Mouse (Mus musculus): ENCODE measurements at regions not wholly inside any gene's neighbourhood (a gene's known extent, or its start where the extent isn't known, plus 50 kb on each side); places are given as distances from the start of the nearest gene placed in this dataset.

GRCm38 (mm10) chr10:119055199-119055785, 184.6 kb downstream of the Cand1 start:
- DNase-seq (ENCODE audit: low spot score), result no peak

GRCm38 (mm10) chr10:119054191-119055175, 184.5 kb upstream of the Dyrk2 start:
- DNase-seq (ENCODE audit: low spot score), result no peak

- peak; percentile 44 for DNase-seq (ENCODE audit: low spot score)
These were observed 182.5 kb upstream of the Dyrk2 start for GRCm38 (mm10) chr10:119052441-119053041.

- DNase-seq (ENCODE audit: low spot score), result no peak
These were observed 181.6 kb upstream of the Dyrk2 start for GRCm38 (mm10) chr10:119051598-119051997.

GRCm38 (mm10) chr10:119050017-119050685, 180.1 kb upstream of the Dyrk2 start:
- DNase-seq (ENCODE audit: low spot score), result no peak

GRCm38 (mm10) chr10:119048643-119049420, 178.8 kb upstream of the Dyrk2 start:
- DNase-seq (ENCODE audit: low spot score), result no peak

GRCm38 (mm10) chr10:119045059-119045458, 175.1 kb upstream of the Dyrk2 start:
- DNase-seq (ENCODE audit: low spot score), result no peak

- no peak for DNase-seq (ENCODE audit: low spot score)
These were observed 173.1 kb upstream of the Dyrk2 start for GRCm38 (mm10) chr10:119043069-119043468.

GRCm38 (mm10) chr10:119040205-119040604, 170.2 kb upstream of the Dyrk2 start:
- DNase-seq (ENCODE audit: low spot score), result peak; percentile 41

- DNase-seq (ENCODE audit: low spot score), result no peak
These were observed 169.7 kb upstream of the Dyrk2 start for GRCm38 (mm10) chr10:119039732-119040131.

GRCm38 (mm10) chr10:119038991-119039390, 169.0 kb upstream of the Dyrk2 start:
- no peak for DNase-seq (ENCODE audit: low spot score)

- no peak for DNase-seq (ENCODE audit: low spot score)
These were observed 167.8 kb upstream of the Dyrk2 start for GRCm38 (mm10) chr10:119037781-119038180.

- DNase-seq (ENCODE audit: low spot score), result no peak
These were observed 165.9 kb upstream of the Dyrk2 start for GRCm38 (mm10) chr10:119035863-119036262.

GRCm38 (mm10) chr10:119034396-119034795, 164.4 kb upstream of the Dyrk2 start:
- DNase-seq (ENCODE audit: low spot score), result no peak

GRCm38 (mm10) chr10:119031282-119032275, 161.6 kb upstream of the Dyrk2 start:
- DNase-seq (ENCODE audit: low spot score), result no peak

GRCm38 (mm10) chr10:119028480-119029137, 158.6 kb upstream of the Dyrk2 start:
- DNase-seq (ENCODE audit: low spot score), result no peak

GRCm38 (mm10) chr10:119027241-119027901, 157.4 kb upstream of the Dyrk2 start:
- no peak for DNase-seq (ENCODE audit: low spot score)

GRCm38 (mm10) chr10:119026291-119026690, 156.3 kb upstream of the Dyrk2 start:
- no peak for DNase-seq (ENCODE audit: low spot score)

- no peak for DNase-seq (ENCODE audit: low spot score)
These were observed 154.4 kb upstream of the Dyrk2 start for GRCm38 (mm10) chr10:119024425-119024824.
